Mouse (Mus musculus) kidney, embryonic 14.5 days (tissue): Measurements from ENCODE around the gene Fam120b. TPM values are rescaled to one million over a fixed set of nuclear protein-coding genes. Genes with fewer than 3 reads are reported as not detected.

ENCODE experiments used
- ATAC-seq: fragments of 200-750 bp; cut with Nextera tagmentation; 2 replicates; pipeline ENCODE4 v1.8.0; 2017; ENCODE audit warnings: moderate number of reproducible peaks, mild to moderate bottlenecking, moderate TSS enrichment, moderate library complexity; ENCODE audit not compliant: low FRiP score, low TSS enrichment
- H3K27ac ChIP-seq: fragments of 300-500 bp; sonication (generic); 2 replicates; pipeline ENCODE4 v1.5.1; 2014; ENCODE audit warnings: low read depth, mild to moderate bottlenecking, low read length, moderate library complexity, mixed read lengths
- H3K27me3 ChIP-seq: fragments of 300-500 bp; sonication (generic); 2 replicates; pipeline ENCODE4 v1.6.1; 2014; ENCODE audit warnings: mild to moderate bottlenecking, low read length; ENCODE audit not compliant: control insufficient read depth, insufficient read depth
- H3K36me3 ChIP-seq: fragments of 300-500 bp; sonication (generic); 2 replicates; pipeline ENCODE4 v1.6.1; 2014; ENCODE audit warnings: low read length, mixed read lengths; ENCODE audit not compliant: control insufficient read depth, insufficient read depth
- H3K4me1 ChIP-seq: fragments of 300-500 bp; sonication (generic); 2 replicates; pipeline ENCODE4 v1.6.1; 2014; ENCODE audit warnings: low read length, mixed read lengths; ENCODE audit not compliant: control insufficient read depth, insufficient read depth
- H3K4me2 ChIP-seq: fragments of 300-500 bp; sonication (generic); replicated peaks from 2 replicates; pipeline ENCODE4 v1.6.1; 2014; ENCODE audit warnings: low read depth, mild to moderate bottlenecking, low read length
- H3K4me3 ChIP-seq: fragments of 300-500 bp; sonication (generic); 2 replicates; pipeline ENCODE4 v1.5.1; 2014; ENCODE audit warnings: mild to moderate bottlenecking, low read length
- H3K9ac ChIP-seq: fragments of 300-500 bp; sonication (generic); 2 replicates; pipeline ENCODE4 v1.6.1; 2014; ENCODE audit warnings: low read depth, mild to moderate bottlenecking, low read length, moderate library complexity
- H3K9me3 ChIP-seq: fragments of 300-500 bp; sonication (generic); 2 replicates; pipeline ENCODE4 v1.6.1; 2016; ENCODE audit warnings: low read length; ENCODE audit not compliant: control insufficient read depth
- WGBS: fragments of 180-500 bp; shearing (Covaris S2); extraction: QIAGEN DNeasy Blood & Tissue Kit; methylation state at CpG from one replicate; pipeline ENCODE4 v1.1.7; 2014; 5-methylcytosine and 5-hydroxymethylcytosine counted together
- polyA plus RNA-seq: library from polyadenylated mRNA; unstranded; fragments of >200 nt; fragmentation: Nextera tagmentation; extraction: Ambion mirVana; gene quantifications from 2 replicates; pipeline ENCODE4 v1.2.1, GENCODE M21; 2014

Gene Fam120b
- polyA plus RNA-seq, 1 experiment from 2014 or later = 29.4 TPM

GRCm38 (mm10) chr17:15461921-15462495 lies 66.0 kb downstream of the Fam120b start:
- no peaks in the 10 kb centered on the region for H3K27me3 ChIP-seq
- no peak for ATAC-seq
- H3K4me3 ChIP-seq = no peak overlapping the region
- 95% methylated on average over 6 of the region's 6 CpGs for WGBS
- H3K4me2 ChIP-seq = no peak overlapping the region
- H3K36me3 ChIP-seq = peaks cover 3% of the 10 kb centered on the region; the same call in 1 of the 2 replicates
- H3K27ac ChIP-seq = no peak overlapping the region
- H3K9ac ChIP-seq = no peak overlapping the region
- H3K9me3 ChIP-seq = no peaks in the 10 kb centered on the region
- no peaks in the 10 kb centered on the region for H3K4me1 ChIP-seq

- Histone ChIP-seq H3K9ac (no peak overlapping the region), H3K4me1 (no peaks in the 10 kb centered on the region), H3K27me3 (no peaks in the 10 kb centered on the region), H3K9me3 (no peaks in the 10 kb centered on the region), H3K27ac (no peak overlapping the region), H3K36me3 (peaks cover 31% of the 10 kb centered on the region; the same call in 1 of the 2 replicates), H3K4me2 (no peak overlapping the region), H3K4me3 (no peak overlapping the region)
- 19% methylated on average over 5 of the region's 5 CpGs for WGBS
- peak; percentile 80 for ATAC-seq
Observed at GRCm38 (mm10) chr17:15467669-15468068, 71.7 kb downstream of the Fam120b start.

GRCm38 (mm10) chr17:15472671-15473070 lies 76.7 kb downstream of the Fam120b start:
- ATAC-seq = no peak
- no peak overlapping the region for H3K9ac ChIP-seq
- no peak overlapping the region for H3K4me2 ChIP-seq
- H3K27ac ChIP-seq = no peak overlapping the region
- peaks cover 75% of the 10 kb centered on the region for H3K36me3 ChIP-seq
- H3K4me1 ChIP-seq = no peaks in the 10 kb centered on the region
- H3K27me3 ChIP-seq = no peaks in the 10 kb centered on the region
- H3K4me3 ChIP-seq = no peak overlapping the region
- no peaks in the 10 kb centered on the region for H3K9me3 ChIP-seq
- WGBS = 88% methylated on average over 4 of the region's 4 CpGs

Other genes with a start within 250 kb of the Fam120b start
- gene Dll1, start 19.3 kb upstream of the Fam120b start, polyA plus RNA-seq = 16.4 and 24.6 TPM in 2 replicates
- gene Psmb1, start 103.5 kb downstream of the Fam120b start, polyA plus RNA-seq = 298 and 368 TPM in 2 replicates
- 64.8 and 67.8 TPM in 2 replicates for gene Tbp, start 103.7 kb downstream of the Fam120b start, polyA plus RNA-seq
- 54.2 and 54.5 TPM in 2 replicates for gene Pdcd2, start 131.1 kb downstream of the Fam120b start, polyA plus RNA-seq
- 1.6 TPM in 2 replicates for gene Prdm9, start 168.2 kb downstream of the Fam120b start, polyA plus RNA-seq